Mouse (Mus musculus): ENCODE measurements around the gene Cpa3. TPM values are rescaled to one million over a fixed set of nuclear protein-coding genes. Genes with fewer than 3 reads are reported as not detected.
A peak's percentile ranks its signal among the peaks of the same experiment; 100 is the strongest.

The Cpa3 gene
- total RNA-seq (2015) (123 and 129 TPM in 2 replicates), total RNA-seq (2017) (45.9 and 47.2 TPM in 2 replicates)

DNA sequence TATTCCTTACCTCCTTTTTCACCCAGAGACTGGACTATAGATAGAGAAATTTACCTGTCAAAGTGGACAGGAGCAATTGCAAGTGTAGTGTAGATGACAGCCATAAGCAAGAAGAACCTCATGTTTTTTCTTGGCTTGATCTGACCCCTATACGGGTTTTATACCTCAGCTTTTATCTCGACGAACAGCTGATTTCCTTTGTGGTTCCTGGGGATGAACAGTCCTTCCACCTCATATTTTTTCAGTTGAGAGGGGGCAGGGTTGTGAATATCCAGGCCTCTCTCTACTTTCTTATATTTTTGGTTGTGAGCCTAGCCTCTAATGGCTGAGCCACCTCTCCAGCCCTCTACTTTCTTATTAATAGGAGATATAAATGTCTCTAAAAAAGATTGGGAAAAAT is at the start of gene Cpa3:
Cpa3 (minus strand) TSS at position 132 of the 400 bp plus-strand sequence.
- peak; percentile 52 for ATAC-seq (replicated peaks; ENCODE audit: poor library complexity)

DNA sequence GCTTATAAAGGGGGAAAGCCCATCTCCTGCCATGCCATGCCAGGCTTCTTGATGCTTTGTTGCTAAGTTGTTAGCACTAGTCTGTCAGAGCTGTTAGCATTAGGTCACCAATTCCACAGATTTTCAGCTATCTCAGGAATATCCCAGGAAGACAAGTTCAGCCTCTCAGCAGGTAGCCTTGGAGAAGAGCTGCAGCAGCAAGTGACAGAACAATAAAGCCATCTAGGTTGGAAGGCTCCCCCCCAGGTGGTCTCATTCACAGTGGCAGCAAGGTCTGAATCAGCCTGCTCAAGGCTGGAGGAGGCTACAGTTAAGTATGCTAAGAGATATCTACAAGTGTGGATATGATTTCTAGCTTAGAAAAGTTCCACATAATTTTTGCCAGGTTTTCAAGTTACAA is 49.4 kb upstream of the Cpa3 start:
- no peak for ATAC-seq (replicated peaks; ENCODE audit: poor library complexity)

DNA sequence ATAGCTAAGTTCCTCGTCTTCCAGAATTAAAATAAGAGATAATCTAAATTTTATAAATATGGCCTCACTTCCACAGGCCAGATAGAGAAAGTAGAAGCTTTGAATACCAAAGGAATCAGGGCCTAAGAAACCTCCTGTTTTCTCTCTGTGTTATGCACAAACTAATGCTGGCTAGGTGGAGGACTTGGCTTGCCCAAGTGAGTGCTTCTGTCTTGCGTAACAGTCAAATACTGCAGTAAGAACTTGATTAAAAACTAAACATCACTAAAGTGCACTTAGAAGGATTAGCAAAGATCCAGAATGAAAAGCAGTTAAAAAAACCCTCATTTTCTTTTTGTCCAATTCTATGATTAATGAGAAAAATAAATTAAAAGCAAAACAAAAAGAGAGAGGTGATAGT is 46.8 kb upstream of the Cpa3 start:
- ATAC-seq (replicated peaks; ENCODE audit: poor library complexity), result no peak

DNA sequence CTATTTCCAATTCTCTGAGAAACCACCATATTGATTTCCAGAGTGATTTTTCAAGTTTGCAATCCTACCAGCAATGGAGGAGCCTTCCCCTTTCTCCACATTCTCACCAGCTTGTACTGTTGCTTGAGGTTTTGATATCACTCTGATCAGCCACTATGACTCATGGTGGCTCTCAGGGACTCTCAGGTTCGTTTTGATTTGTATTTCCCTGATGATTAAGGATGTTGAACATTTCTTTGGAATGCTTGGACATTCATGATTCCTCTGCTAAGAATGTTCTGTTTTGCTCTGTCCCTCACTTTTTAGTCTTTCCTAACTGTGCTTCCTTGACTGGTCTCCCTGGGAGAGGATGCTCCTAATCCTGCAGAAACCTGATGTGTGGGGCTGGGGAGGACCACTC is 39.8 kb upstream of the Cpa3 start:
- no peak for ATAC-seq (replicated peaks; ENCODE audit: poor library complexity)

DNA sequence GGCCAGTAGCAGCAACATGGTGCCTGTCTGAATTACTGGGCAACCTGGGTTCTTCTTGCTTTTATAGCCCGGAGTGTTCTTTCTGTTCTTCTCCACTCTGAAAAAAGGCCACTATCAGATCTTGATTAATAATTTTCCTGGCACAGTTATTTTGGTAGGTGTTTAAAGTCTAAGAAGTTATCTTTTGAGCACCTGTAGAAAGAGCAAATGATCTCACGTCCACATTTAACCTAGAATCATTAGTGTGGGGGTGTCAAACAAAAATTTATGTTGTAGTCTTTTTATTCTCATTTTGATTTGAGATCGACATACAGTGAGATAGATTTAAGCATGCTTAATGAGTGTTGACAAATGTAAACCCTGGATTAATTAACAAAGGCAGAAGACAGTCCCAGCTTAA is 33.7 kb upstream of the Cpa3 start, which contains the start of gene Cpb1:
Cpb1 (minus strand) TSS at position 101 of the 400 bp plus-strand sequence.
- no peak for ATAC-seq (replicated peaks; ENCODE audit: poor library complexity)

- ATAC-seq (replicated peaks; ENCODE audit: poor library complexity), result peak; percentile 68; the same call in 1 of the 2 replicates
These were observed 12.8 kb upstream of the Cpa3 start for GRCm38 (mm10) chr3:20254566-20255479.

GRCm38 (mm10) chr3:20243913-20244312 is 1.9 kb upstream of the Cpa3 start:
- ATAC-seq (replicated peaks; ENCODE audit: poor library complexity), result peak; percentile 66

DNA sequence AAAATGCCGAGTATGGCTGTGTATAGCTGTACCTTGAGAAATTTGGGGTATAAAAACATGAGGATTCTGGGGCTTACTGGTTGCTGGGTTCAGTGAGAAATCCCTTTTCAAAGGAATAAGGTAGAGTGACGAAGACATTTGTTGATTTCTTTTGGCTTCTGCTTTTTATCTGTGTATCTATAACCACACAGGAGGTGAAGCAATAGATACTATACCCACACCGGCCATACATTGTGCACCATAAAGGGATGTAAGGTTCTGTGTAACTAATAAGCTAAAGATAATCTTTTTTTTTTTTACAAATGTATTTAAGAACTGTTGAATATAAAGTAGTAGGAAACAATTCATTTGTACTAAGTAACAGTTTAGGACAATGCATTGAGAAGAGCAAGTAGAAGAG is 2.2 kb downstream of the Cpa3 start:
- peak; percentile 68 for ATAC-seq (replicated peaks; ENCODE audit: poor library complexity)

GRCm38 (mm10) chr3:20236965-20237364 is 5.0 kb downstream of the Cpa3 start:
- no peak for ATAC-seq (replicated peaks; ENCODE audit: poor library complexity)

DNA sequence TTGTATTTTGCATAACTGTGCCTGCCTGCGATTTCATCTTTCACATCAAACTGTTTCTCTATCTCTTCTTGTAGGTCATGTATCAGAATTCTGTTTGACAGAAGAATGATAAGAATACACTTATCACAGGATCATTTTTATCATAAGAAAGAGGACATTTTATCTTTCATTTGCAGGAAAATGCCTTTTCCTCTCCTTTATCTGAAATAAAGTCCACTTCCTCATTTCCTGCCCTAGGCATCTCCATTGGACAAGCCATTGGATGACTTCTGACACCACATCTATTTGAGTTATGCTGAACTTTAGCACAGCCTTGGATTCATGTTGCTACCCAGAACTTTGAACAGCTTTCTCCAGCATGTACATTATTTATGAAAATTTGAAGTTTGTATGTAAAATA is 13.0 kb downstream of the Cpa3 start:
- ATAC-seq (replicated peaks; ENCODE audit: poor library complexity), result peak; percentile 57

DNA sequence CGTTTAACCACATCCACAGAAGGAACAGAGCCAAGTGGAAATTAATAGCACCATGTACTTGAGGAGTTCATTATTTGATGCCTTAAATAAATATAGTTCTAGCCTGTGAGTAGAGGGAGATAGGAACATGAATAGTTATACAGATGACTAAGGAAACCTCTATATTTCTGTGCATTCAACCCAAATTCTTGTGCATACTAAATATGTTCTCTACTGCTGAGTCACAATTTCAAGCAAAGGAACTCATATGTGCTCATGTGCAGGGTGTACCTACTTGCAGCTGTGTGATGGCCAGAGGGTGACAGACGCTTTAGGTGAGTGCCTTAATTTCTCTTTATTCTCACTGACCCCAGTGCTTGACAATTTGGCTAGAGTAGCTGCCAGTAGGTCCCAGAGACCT is 16.6 kb downstream of the Cpa3 start:
- no peak for ATAC-seq (replicated peaks; ENCODE audit: poor library complexity)

DNA sequence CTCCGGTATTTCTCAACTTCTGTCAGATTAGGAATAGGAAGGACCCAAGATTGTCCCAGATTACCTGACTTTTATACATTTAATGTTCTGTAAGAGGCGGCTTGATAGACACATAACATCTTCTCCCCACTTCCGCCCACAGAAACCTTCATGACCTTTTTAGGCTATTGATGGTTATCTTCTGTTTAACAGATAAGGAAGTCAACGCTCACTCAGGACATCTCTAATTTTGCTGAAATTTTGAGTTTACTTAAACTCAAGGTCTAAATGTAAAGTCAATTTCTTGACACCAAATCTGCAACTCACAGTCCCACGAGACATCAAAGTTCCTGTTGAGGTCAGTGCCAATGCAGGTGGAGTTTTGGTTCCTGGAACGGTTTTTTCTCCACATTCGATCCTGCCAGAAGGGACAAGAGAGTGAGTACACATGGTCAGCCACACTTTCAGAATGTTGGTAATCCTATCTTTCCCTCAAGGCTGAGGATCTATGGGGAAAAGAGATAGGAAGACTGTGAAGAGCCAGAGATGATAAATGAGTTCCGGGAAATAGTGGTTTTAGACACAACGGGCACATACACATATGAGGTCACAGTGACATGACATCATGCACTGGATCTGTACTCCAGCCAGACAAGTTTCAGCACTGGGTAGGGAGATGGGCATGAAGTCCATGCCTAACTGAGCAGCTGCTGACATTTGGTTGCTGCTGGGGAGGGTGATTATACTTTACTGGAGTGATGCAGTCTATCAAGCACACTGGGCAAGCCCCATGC is 18.9 kb downstream of the Cpa3 start:
- ATAC-seq (replicated peaks; ENCODE audit: poor library complexity), result peak; percentile 63

GRCm38 (mm10) chr3:20222136-20222535 is 19.8 kb downstream of the Cpa3 start:
- no peak for ATAC-seq (replicated peaks; ENCODE audit: poor library complexity)

- peak; percentile 93 for ATAC-seq (replicated peaks; ENCODE audit: poor library complexity)
These were observed 43.1 kb downstream of the Cpa3 start for GRCm38 (mm10) chr3:20198869-20199268.

GRCm38 (mm10) chr3:20197878-20198277 is 44.1 kb downstream of the Cpa3 start:
- ATAC-seq (replicated peaks; ENCODE audit: poor library complexity), result peak; percentile 67

GRCm38 (mm10) chr3:20188976-20189675 is 52.9 kb downstream of the Cpa3 start:
- 0 out of 2 replicates have a peak, but pooled peaks have one; percentile 17 for ATAC-seq (replicated peaks; ENCODE audit: poor library complexity)

DNA sequence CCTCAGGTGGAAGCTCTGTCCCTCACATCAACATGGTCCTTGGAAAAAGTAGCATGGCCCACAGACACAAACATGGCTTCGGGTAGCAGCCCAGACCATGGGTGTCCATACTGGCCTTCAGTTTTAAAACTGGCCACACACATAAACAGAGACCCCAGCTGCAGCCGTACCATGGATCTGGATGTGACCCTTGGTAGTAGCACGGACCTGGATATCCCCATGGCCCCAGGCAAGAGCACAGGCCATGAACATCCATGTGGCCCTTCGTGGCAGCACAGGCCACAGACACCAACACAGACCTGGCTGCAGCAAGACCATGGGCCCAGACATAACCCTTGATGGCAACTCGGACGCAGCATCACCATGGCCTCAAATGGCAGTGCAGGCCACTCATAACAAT is 69.6 kb downstream of the Cpa3 start:
- no peak for ATAC-seq (replicated peaks; ENCODE audit: poor library complexity)

DNA sequence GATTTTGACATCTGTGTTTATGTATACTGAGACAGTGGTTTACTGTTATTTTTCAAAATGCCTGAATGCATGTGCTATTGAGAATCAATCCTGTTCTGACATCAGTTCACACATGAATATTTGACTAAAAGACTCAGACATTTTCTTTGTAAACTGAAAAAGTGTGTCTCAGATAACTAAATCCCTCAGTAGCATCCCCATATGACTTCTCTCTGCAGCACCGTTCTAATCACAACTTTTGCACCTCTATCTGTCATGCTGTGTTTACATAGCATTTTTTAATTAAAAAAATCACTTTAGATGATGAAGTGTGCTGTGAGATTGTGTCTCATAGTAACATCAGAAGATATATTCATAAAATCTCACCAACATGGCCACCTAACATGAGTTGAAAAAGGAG is 74.5 kb downstream of the Cpa3 start:
- no peak for ATAC-seq (replicated peaks; ENCODE audit: poor library complexity)

All from megakaryocyte progenitor cell, adult 5-6 weeks (primary cell).